Mouse (Mus musculus) subcutaneous adipose tissue, adult 2 months (tissue): ENCODE results near the gene 2610042L04Rik. TPM values are rescaled to one million over a fixed set of nuclear protein-coding genes. Genes with fewer than 3 reads are reported as not detected.

Experiments
- polyA plus RNA-seq: library from polyadenylated mRNA; depleted of rRNA; stranded (reverse); fragments of >200 nt; gene quantifications from 2 replicates; pipeline ENCODE4 v1.2.3, GENCODE M21; 2012; ENCODE audit warnings: low replicate concordance; rRNA removed

2610042L04Rik gene
- polyA plus RNA-seq = 0.29 TPM in 1 of 2 replicates, not detected in the other

DNA sequence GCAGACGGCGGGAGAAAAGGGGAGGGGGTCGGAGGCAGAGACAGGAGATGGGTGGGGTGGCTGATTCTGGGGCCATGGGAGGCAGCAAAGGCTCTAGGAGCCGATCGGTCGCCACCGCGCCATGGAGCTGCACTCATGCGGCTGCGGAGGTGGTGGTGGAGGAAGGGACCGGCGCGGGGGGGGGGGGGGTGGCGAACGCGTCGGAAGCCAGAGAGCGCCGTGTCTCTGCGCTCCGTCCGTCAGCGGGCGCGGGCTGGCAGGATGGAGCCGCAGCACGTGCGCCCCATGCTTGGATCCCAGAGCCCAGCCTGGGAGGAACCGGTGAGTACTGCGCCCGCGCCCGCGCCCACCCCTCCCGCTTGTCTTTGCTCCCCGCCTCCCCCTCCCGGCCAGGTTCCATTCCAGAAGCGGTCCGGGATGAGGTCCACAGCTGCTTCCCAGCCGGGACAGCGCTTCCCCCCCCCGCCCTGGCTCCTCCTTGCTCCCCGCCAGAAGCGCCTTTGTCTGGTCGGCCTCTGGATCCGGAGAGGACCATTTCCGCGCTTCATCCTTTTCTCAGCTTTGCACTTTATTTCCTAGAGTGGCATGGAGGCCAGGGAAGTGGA is at the start of gene 2610042L04Rik:
2610042L04Rik (plus strand) TSS at position 288 of the 605 bp plus-strand sequence.

DNA sequence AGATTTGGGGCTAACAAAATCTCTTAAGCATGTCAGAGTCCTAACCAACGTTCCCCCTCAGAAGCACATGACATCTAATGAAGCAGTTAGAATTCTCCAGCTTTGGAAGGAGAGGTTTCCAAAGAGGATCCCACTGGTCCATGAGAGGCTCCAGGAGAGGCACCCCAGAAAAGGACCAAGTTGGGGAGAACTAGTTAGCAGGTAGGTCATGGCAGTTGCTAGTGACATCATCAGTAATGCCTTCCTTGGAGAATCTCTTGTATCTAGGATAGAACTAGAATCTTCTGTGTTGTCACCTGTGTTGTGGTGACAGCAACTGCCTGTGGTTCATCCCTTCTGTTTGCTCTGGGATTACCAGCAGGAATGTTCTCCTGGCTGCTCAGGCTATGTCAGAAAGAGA is 17.6 kb upstream of the 2610042L04Rik start, which contains the start of gene Gm3149:
Gm3149 (plus strand) TSS at position 301 of the 400 bp plus-strand sequence.

DNA sequence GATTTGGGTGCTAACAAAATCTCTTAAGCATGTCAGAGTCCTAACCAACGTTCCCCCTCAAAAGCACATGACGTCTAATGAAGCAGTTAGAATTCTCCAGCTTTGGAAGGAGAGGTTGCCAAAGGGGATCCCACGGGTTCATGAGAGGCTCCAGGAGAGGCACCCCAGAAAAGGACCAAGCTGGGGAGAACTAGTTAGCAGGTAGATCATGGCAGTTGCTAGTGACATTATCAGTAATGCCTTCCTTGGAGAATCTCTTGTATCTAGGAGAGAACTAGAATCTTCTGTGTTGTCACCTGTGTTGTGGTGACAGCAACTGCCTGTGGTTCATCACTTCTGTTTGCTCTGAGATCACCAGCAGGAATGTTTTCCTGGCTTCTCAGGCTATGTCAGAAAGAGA is 62.7 kb downstream of the 2610042L04Rik start, which contains the start of gene Gm3159:
Gm3159 (plus strand) TSS at position 301 of the 400 bp plus-strand sequence.

Other genes with a start within 250 kb of the 2610042L04Rik start
- gene Gm8108, start 224.2 kb upstream of the 2610042L04Rik start, polyA plus RNA-seq = 0.64 and 1.1 TPM in 2 replicates
- gene Gm3127, start 169.7 kb upstream of the 2610042L04Rik start, polyA plus RNA-seq = not detected in 2 replicates
- 0.57 TPM in 1 of 2 replicates, not detected in the other for gene Gm2974, start 152.2 kb upstream of the 2610042L04Rik start, polyA plus RNA-seq
- not detected in 2 replicates for gene Gm3138, start 85.1 kb upstream of the 2610042L04Rik start, polyA plus RNA-seq
- not detected in 2 replicates for gene Gm3149, start 17.5 kb upstream of the 2610042L04Rik start, polyA plus RNA-seq
- not detected in 2 replicates for gene Gm3159, start 62.8 kb downstream of the 2610042L04Rik start, polyA plus RNA-seq
- 0.06 and 0.37 TPM in 2 replicates for gene Gm3164, start 80.7 kb downstream of the 2610042L04Rik start, polyA plus RNA-seq
- 0.40 TPM in 1 of 2 replicates, not detected in the other for gene Gm3173, start 96.2 kb downstream of the 2610042L04Rik start, polyA plus RNA-seq
- gene Gm3182, start 147.0 kb downstream of the 2610042L04Rik start, polyA plus RNA-seq = not detected in 2 replicates
- gene Gm3047, start 220.6 kb downstream of the 2610042L04Rik start, polyA plus RNA-seq = not detected in 2 replicates